Mouse (Mus musculus) MEL (cell line): ENCODE measurements at regions not wholly inside any gene's neighbourhood (a gene's known extent, or its start where the extent isn't known, plus 50 kb on each side); places are given as distances from the start of the nearest gene placed in this dataset.

Experiments used
- DNase-seq: peaks from one replicate; pipeline ENCODE4 v3.0.0; 2011; ENCODE audit warnings: low read depth, low spot score
- H3K27ac ChIP-seq: 2 replicates; pipeline ENCODE4 v1.5.1; 2012; ENCODE audit warnings: low read depth, mild to moderate bottlenecking, control low read depth, low read length, moderate library complexity; ENCODE audit not compliant: control insufficient read depth
- H3K27me3 ChIP-seq, 2 experiments: fragments of 150-350 bp in 1 of 2; sonication (generic) in 1 of 2; 2 replicates each; pipeline ENCODE4 v1.6.1; 2012; ENCODE audit warnings: low read length in 2 of 2, mild to moderate bottlenecking in 2 of 2, improper control_type of control experiment in 1 of 2, moderate library complexity in 1 of 2; ENCODE audit not compliant: insufficient read depth in 2 of 2, control insufficient read depth in 1 of 2
- H3K36me3 ChIP-seq, 2 experiments: 2 replicates each; pipeline ENCODE4 v1.6.1; 2012 to 2014; ENCODE audit warnings: low read length in 2 of 2, improper control_type of control experiment in 1 of 2, inconsistent platforms in 1 of 2, mild to moderate bottlenecking in 1 of 2; ENCODE audit not compliant: insufficient read depth in 2 of 2, control insufficient read depth in 1 of 2
- H3K4me1 ChIP-seq, 2 experiments: fragments of 150-350 bp in 1 of 2; sonication (generic) in 1 of 2; 2 replicates each; pipeline ENCODE4 v1.6.1; 2012; ENCODE audit warnings: low read length in 2 of 2, improper control_type of control experiment in 1 of 2, mild to moderate bottlenecking in 1 of 2; ENCODE audit not compliant: insufficient read depth in 2 of 2, control insufficient read depth in 1 of 2
- H3K4me3 ChIP-seq, 2 experiments: fragments of 150-350 bp in 1 of 2; sonication (generic) in 1 of 2; 2 replicates each; pipeline ENCODE4 v1.5.1; 2012; ENCODE audit warnings: low read depth in 2 of 2, low read length in 2 of 2, mild to moderate bottlenecking in 2 of 2, moderate library complexity in 2 of 2, control low read depth in 1 of 2, improper control_type of control experiment in 1 of 2; ENCODE audit not compliant: control insufficient read depth in 1 of 2, insufficient read depth in 1 of 2
- H3K79me2 ChIP-seq: 2 replicates; pipeline ENCODE4 v1.6.1; 2012; ENCODE audit warnings: mild to moderate bottlenecking, low read length, moderate library complexity; ENCODE audit not compliant: control insufficient read depth, poor library complexity, insufficient read depth
- H3K9ac ChIP-seq: 2 replicates; pipeline ENCODE4 v1.6.1; 2012; ENCODE audit warnings: low read depth, mild to moderate bottlenecking, control low read depth, low read length, moderate library complexity; ENCODE audit not compliant: control insufficient read depth, poor library complexity, severe bottlenecking
- H3K9me3 ChIP-seq: fragments of 150-350 bp; sonication (generic); replicated peaks from 2 replicates; pipeline ENCODE4 v1.6.1; 2012; ENCODE audit warnings: mild to moderate bottlenecking, low read length, improper control_type of control experiment, moderate library complexity; ENCODE audit not compliant: insufficient read depth
- CHD1 ChIP-seq: IDR thresholded peaks from 2 replicates; pipeline ENCODE4 v1.6.1; 2012; ENCODE audit warnings: low read depth, mild to moderate bottlenecking, inconsistent platforms, low read length, improper control_type of control experiment
- CHD2 ChIP-seq: IDR thresholded peaks from 2 replicates; pipeline ENCODE4 v1.6.1; 2011; ENCODE audit warnings: low read length, improper control_type of control experiment
- E2F4 ChIP-seq: IDR thresholded peaks from 2 replicates; pipeline ENCODE4 v1.6.1; 2011; ENCODE audit warnings: low read depth, low read length, improper control_type of control experiment, borderline replicate concordance
- EP300 ChIP-seq, 2 experiments: IDR thresholded peaks; 2 replicates each; pipeline ENCODE4 v1.6.1; 2011; ENCODE audit warnings: improper control_type of control experiment in 2 of 2, low read length in 2 of 2, low read depth in 1 of 2, mild to moderate bottlenecking in 1 of 2
- HCFC1 ChIP-seq: IDR thresholded peaks from 2 replicates; pipeline ENCODE4 v1.6.1; 2012; ENCODE audit warnings: low read depth, mild to moderate bottlenecking, inconsistent platforms, low read length, improper control_type of control experiment, moderate library complexity
- JUND ChIP-seq: IDR thresholded peaks from 2 replicates; pipeline ENCODE4 v1.6.1; 2011; ENCODE audit warnings: low read depth, mild to moderate bottlenecking, improper control_type of control experiment, low read length
- MAZ ChIP-seq: IDR thresholded peaks from 2 replicates; pipeline ENCODE4 v1.6.1; 2012; ENCODE audit warnings: low read depth, mild to moderate bottlenecking, inconsistent platforms, low read length, improper control_type of control experiment
- MEF2A ChIP-seq: IDR thresholded peaks from 2 replicates; pipeline ENCODE4 v1.6.1; 2014; ENCODE audit warnings: low read depth, mild to moderate bottlenecking, inconsistent platforms, low read length, improper control_type of control experiment; ENCODE audit not compliant: poor library complexity, insufficient replicate concordance, severe bottlenecking; ENCODE audit errors: extremely low read depth
- MXI1 ChIP-seq: IDR thresholded peaks from 2 replicates; pipeline ENCODE4 v1.6.1; 2011; ENCODE audit warnings: mild to moderate bottlenecking, low read depth, low read length, improper control_type of control experiment
- MYB ChIP-seq: IDR thresholded peaks from 2 replicates; pipeline ENCODE4 v1.6.1; 2011; ENCODE audit warnings: mild to moderate bottlenecking, low read depth, low read length, improper control_type of control experiment
- MYC ChIP-seq: IDR thresholded peaks from 2 replicates; pipeline ENCODE4 v1.6.1; 2011; ENCODE audit warnings: low read depth, mild to moderate bottlenecking, low read length, improper control_type of control experiment, moderate library complexity
- NELFE ChIP-seq: IDR thresholded peaks from 2 replicates; pipeline ENCODE4 v1.6.1; 2011; ENCODE audit warnings: low read depth, low read length, improper control_type of control experiment
- POLR2A ChIP-seq, 2 experiments: IDR thresholded peaks; 2 replicates each; pipeline ENCODE4 v1.6.1; 2011 to 2012; ENCODE audit warnings: low read length in 2 of 2, mild to moderate bottlenecking in 2 of 2, control low read depth in 1 of 2, improper control_type of control experiment in 1 of 2, low read depth in 1 of 2, moderate library complexity in 1 of 2; ENCODE audit not compliant: control insufficient read depth in 1 of 2, insufficient read depth in 1 of 2, poor library complexity in 1 of 2
- POLR2AphosphoS5 ChIP-seq: IDR thresholded peaks from 2 replicates; pipeline ENCODE4 v1.6.1; 2012; ENCODE audit warnings: low read depth, borderline replicate concordance, mild to moderate bottlenecking, inconsistent platforms, low read length, moderate library complexity, mixed read lengths
- RCOR1 ChIP-seq: IDR thresholded peaks from 2 replicates; pipeline ENCODE4 v1.6.1; 2012; ENCODE audit warnings: low read depth, mild to moderate bottlenecking, inconsistent platforms, low read length, improper control_type of control experiment
- SIN3A ChIP-seq: IDR thresholded peaks from 2 replicates; pipeline ENCODE4 v1.6.1; 2012; ENCODE audit warnings: low read length, improper control_type of control experiment, inconsistent platforms
- TAL1 ChIP-seq: IDR thresholded peaks from 2 replicates; pipeline ENCODE4 v1.6.1; 2012; ENCODE audit warnings: mild to moderate bottlenecking, inconsistent platforms, low read length, moderate library complexity, mixed read lengths
- TCF12 ChIP-seq: IDR thresholded peaks from 2 replicates; pipeline ENCODE4 v1.6.1; 2014; ENCODE audit warnings: low read depth, mild to moderate bottlenecking, inconsistent platforms, low read length, improper control_type of control experiment, moderate library complexity
- UBTF ChIP-seq: IDR thresholded peaks from 2 replicates; pipeline ENCODE4 v1.6.1; 2012; ENCODE audit warnings: low read depth, mild to moderate bottlenecking, inconsistent platforms, low read length, improper control_type of control experiment, moderate library complexity, borderline replicate concordance; ENCODE audit not compliant: insufficient read depth
- USF1 ChIP-seq: IDR thresholded peaks from 2 replicates; pipeline ENCODE4 v1.6.1; 2014; ENCODE audit warnings: low read depth, mild to moderate bottlenecking, inconsistent platforms, low read length, improper control_type of control experiment, moderate library complexity
- USF2 ChIP-seq, 2 experiments: IDR thresholded peaks; 2 replicates each; pipeline ENCODE4 v1.6.1; 2011 to 2012; ENCODE audit warnings: improper control_type of control experiment in 2 of 2, low read length in 2 of 2, borderline replicate concordance in 1 of 2, inconsistent platforms in 1 of 2, low read depth in 1 of 2, mild to moderate bottlenecking in 1 of 2; ENCODE audit not compliant: insufficient read depth in 1 of 2
- ZC3H11A ChIP-seq: IDR thresholded peaks from 2 replicates; pipeline ENCODE4 v1.6.1; 2012; ENCODE audit warnings: low read depth, mild to moderate bottlenecking, inconsistent platforms, low read length, improper control_type of control experiment
- ZMIZ1 ChIP-seq: IDR thresholded peaks from 2 replicates; pipeline ENCODE4 v1.6.1; 2012; ENCODE audit warnings: low read depth, mild to moderate bottlenecking, inconsistent platforms, low read length, improper control_type of control experiment, moderate library complexity

DNA sequence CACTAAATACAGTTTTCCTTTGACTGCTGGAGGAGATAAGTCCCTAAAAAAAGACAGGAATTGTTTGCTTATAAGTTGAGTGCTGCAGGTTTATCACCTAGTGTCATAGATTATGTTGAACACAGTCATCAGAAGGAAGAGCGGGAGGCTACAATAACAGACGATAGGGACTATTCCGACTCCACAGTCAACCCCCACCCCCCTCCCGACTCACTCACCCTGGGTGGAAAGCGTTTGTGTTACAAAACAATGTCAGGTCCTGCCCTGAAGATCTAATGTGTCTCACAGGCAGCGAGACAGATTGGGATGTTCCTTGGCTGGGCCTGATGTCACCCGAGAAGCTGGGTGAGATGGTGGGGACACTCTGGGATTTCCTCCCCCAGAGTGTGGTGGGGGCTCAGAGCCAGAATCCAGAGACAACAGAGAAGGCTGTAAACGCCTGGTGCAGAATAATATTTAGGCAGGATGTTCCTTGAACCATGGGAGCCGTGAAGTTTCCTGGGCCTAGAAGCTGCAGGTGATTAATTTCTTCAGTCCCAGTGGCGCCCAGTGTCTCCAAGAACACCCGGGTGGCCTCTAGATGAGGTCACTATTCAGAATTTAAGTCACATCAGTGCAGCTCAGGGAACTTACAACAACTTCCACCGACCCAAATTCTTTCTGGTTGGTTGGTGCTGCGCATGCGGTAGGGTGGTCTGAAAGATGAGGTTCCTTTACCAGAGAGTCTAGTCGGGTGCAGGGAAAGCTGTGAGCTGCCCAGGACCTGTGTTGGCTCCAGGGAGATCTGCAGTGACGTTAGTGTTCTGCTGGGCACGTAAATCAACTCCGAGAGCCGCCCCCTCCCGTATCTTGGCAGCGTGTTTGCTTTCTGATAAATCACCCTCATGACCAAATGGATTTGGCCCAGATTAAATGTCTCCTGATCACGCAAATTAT lies 181.1 kb upstream of the Bmper start:
- no peaks in the 10 kb centered on the region for H3K9me3 ChIP-seq
- H3K27me3 ChIP-seq: no peaks in the 10 kb centered on the region

GRCm38 (mm10) chr9:23043006-23043405 lies 179.9 kb upstream of the Bmper start:
- TF ChIP-seq E2F4: no peak
- no peak for TF ChIP-seq SIN3A
- TF ChIP-seq EP300 (IDR thresholded peaks at IDR 0.05; ENCODE audit: low read depth in 1 of 2, low read length in 2 of 2): no peak
- no peak for TF ChIP-seq ZC3H11A
- TF ChIP-seq MYC: no peak
- no peak for TF ChIP-seq POLR2AphosphoS5
- TF ChIP-seq USF2 (IDR thresholded peaks at IDR 0.05; ENCODE audit: borderline replicate concordance in 1 of 2, insufficient read depth in 1 of 2, low read depth in 1 of 2, low read length in 2 of 2): no peak
- H3K27me3 ChIP-seq: no peaks in the 10 kb centered on the region
- no peaks in the 10 kb centered on the region for H3K36me3 ChIP-seq

More for the DNA sequence above, 181.1 kb upstream of the Bmper start:
- H3K79me2 ChIP-seq: no peaks in the 10 kb centered on the region
- no peaks in the 10 kb centered on the region for H3K4me1 ChIP-seq
- no peak overlapping the region for H3K4me3 ChIP-seq
- DNase-seq: no peak
- no peak for TF ChIP-seq MEF2A
- no peak for TF ChIP-seq CHD1
- no peak for TF ChIP-seq TAL1
- no peak for TF ChIP-seq RCOR1
- TF ChIP-seq, all 39 proteins: peak for 0
- H3K9ac ChIP-seq: no peak overlapping the region
- no peak overlapping the region for H3K27ac ChIP-seq
- H3K36me3 ChIP-seq: no peaks in the 10 kb centered on the region

GRCm38 (mm10) chr9:23045486-23045885 lies 177.4 kb upstream of the Bmper start:
- no peaks in the 10 kb centered on the region for H3K36me3 ChIP-seq
- no peak overlapping the region for H3K27ac ChIP-seq
- TF ChIP-seq ZMIZ1: no peak
- no peak for TF ChIP-seq CHD1
- no peak for TF ChIP-seq TCF12
- TF ChIP-seq MYC: no peak
- TF ChIP-seq UBTF: no peak
- TF ChIP-seq JUND: no peak
- TF ChIP-seq USF1: no peak
- TF ChIP-seq NELFE: no peak
- TF ChIP-seq POLR2A (IDR thresholded peaks at IDR 0.05; ENCODE audit: control insufficient read depth in 1 of 2, insufficient read depth in 1 of 2, low read depth in 1 of 2, low read length in 2 of 2, poor library complexity in 1 of 2): no peak
- no peak for TF ChIP-seq POLR2AphosphoS5
- TF ChIP-seq EP300 (IDR thresholded peaks at IDR 0.05; ENCODE audit: low read depth in 1 of 2, low read length in 2 of 2): no peak
- no peak for TF ChIP-seq MAZ
- no peak for TF ChIP-seq MYB
- TF ChIP-seq CHD2: no peak
- no peak for TF ChIP-seq HCFC1
- TF ChIP-seq MXI1: no peak
- TF ChIP-seq SIN3A: no peak
- no peak for TF ChIP-seq USF2 (IDR thresholded peaks at IDR 0.05; ENCODE audit: borderline replicate concordance in 1 of 2, insufficient read depth in 1 of 2, low read depth in 1 of 2, low read length in 2 of 2)
- TF ChIP-seq, all 39 proteins: peak for 0
- no peak for DNase-seq
- Histone ChIP-seq H3K4me3 (no peak overlapping the region), H3K9me3 (no peaks in the 10 kb centered on the region), H3K79me2 (no peaks in the 10 kb centered on the region), H3K4me1 (no peaks in the 10 kb centered on the region), H3K27me3 (no peaks in the 10 kb centered on the region), H3K9ac (no peak overlapping the region)

More at GRCm38 (mm10) chr9:23043006-23043405, 179.9 kb upstream of the Bmper start:
- no peaks in the 10 kb centered on the region for H3K9me3 ChIP-seq
- no peaks in the 10 kb centered on the region for H3K79me2 ChIP-seq
- H3K4me3 ChIP-seq: no peak overlapping the region
- H3K4me1 ChIP-seq: no peaks in the 10 kb centered on the region
- no peak for DNase-seq
- H3K9ac ChIP-seq: no peak overlapping the region
- H3K27ac ChIP-seq: no peak overlapping the region
